Mouse (Mus musculus) megakaryocyte-erythroid progenitor cell, adult 5-6 weeks (primary cell): ENCODE data around the gene Ercc8. TPM values are rescaled to one million over a fixed set of nuclear protein-coding genes. Genes with fewer than 3 reads are reported as not detected.
A peak's percentile ranks its signal among the peaks of the same experiment; 100 is the strongest.

ENCODE experiments used
- ATAC-seq: replicated peaks from 2 replicates; pipeline ENCODE4 v1.8.0; 2016; ENCODE audit warnings: mild to moderate bottlenecking, inconsistent platforms; ENCODE audit not compliant: severe bottlenecking, poor library complexity, low FRiP score, low TSS enrichment
- total RNA-seq, 2 experiments: library from RNA; stranded (forward) in 1 of 2; stranded (reverse) in 1 of 2; fragments of 200-1000, 215-1000 nt in 1 of 2; fragments of >200 nt in 1 of 2; fragmentation: Nextera tagmentation in 1 of 2; gene quantifications; 2 replicates each; pipeline ENCODE4 v1.2.3; 2014 to 2017

The Ercc8 gene
- 17.0 and 22.5 TPM in 2 replicates for total RNA-seq (2014; fragmentation: Nextera tagmentation)
- total RNA-seq (2017), result 13.1 and 25.6 TPM in 2 replicates

- ATAC-seq, result peak; percentile 96
These were observed at the start of gene Ercc8, which contains the start of gene Ndufaf2 for GRCm38 (mm10) chr13:108158465-108159240. Ercc8 (plus strand) TSS chr13:108158731. Ndufaf2 (minus strand) TSS chr13:108158623.

GRCm38 (mm10) chr13:108110929-108111328 lies 47.6 kb upstream of the Ercc8 start:
- no peak for ATAC-seq

GRCm38 (mm10) chr13:108113536-108113935 lies 45.0 kb upstream of the Ercc8 start:
- ATAC-seq, result no peak

GRCm38 (mm10) chr13:108114257-108114656 lies 44.3 kb upstream of the Ercc8 start:
- no peak for ATAC-seq

GRCm38 (mm10) chr13:108117654-108118053 lies 40.9 kb upstream of the Ercc8 start:
- no peak for ATAC-seq

GRCm38 (mm10) chr13:108118188-108118587 lies 40.3 kb upstream of the Ercc8 start:
- ATAC-seq, result no peak

- ATAC-seq, result no peak
These were observed 38.9 kb upstream of the Ercc8 start for GRCm38 (mm10) chr13:108119411-108120310.

- ATAC-seq, result no peak
These were observed 35.3 kb upstream of the Ercc8 start for GRCm38 (mm10) chr13:108123109-108123723.

GRCm38 (mm10) chr13:108124096-108124495 lies 34.4 kb upstream of the Ercc8 start:
- no peak for ATAC-seq

GRCm38 (mm10) chr13:108126246-108126645 lies 32.3 kb upstream of the Ercc8 start:
- ATAC-seq, result no peak

- ATAC-seq, result 0 out of 2 replicates have a peak, but pooled peaks have one; percentile 65
These were observed 31.4 kb upstream of the Ercc8 start for GRCm38 (mm10) chr13:108127130-108127529.

- no peak for ATAC-seq
These were observed 30.6 kb upstream of the Ercc8 start for GRCm38 (mm10) chr13:108127883-108128282.

- ATAC-seq, result peak; percentile 65; the same call in 1 of the 2 replicates
These were observed 29.5 kb upstream of the Ercc8 start for GRCm38 (mm10) chr13:108129070-108129469.

GRCm38 (mm10) chr13:108130737-108131136 lies 27.8 kb upstream of the Ercc8 start:
- no peak for ATAC-seq

- no peak for ATAC-seq
These were observed 26.3 kb upstream of the Ercc8 start for GRCm38 (mm10) chr13:108132031-108132819.

- ATAC-seq, result no peak
These were observed 22.9 kb upstream of the Ercc8 start for GRCm38 (mm10) chr13:108135617-108136016.

GRCm38 (mm10) chr13:108138403-108138977 lies 20.0 kb upstream of the Ercc8 start:
- no peak for ATAC-seq

GRCm38 (mm10) chr13:108144086-108144485 lies 14.4 kb upstream of the Ercc8 start:
- ATAC-seq, result no peak

- no peak; the same call in 1 of the 2 replicates for ATAC-seq
These were observed 6.7 kb upstream of the Ercc8 start for GRCm38 (mm10) chr13:108151782-108152181.
